Mouse (Mus musculus): Measurements from ENCODE around the gene Reln. TPM values are rescaled to one million over a fixed set of nuclear protein-coding genes. Genes with fewer than 3 reads are reported as not detected.

Reln gene
- polyA plus RNA-seq, 1 experiment from 2014 or later = 2.4 TPM

DNA sequence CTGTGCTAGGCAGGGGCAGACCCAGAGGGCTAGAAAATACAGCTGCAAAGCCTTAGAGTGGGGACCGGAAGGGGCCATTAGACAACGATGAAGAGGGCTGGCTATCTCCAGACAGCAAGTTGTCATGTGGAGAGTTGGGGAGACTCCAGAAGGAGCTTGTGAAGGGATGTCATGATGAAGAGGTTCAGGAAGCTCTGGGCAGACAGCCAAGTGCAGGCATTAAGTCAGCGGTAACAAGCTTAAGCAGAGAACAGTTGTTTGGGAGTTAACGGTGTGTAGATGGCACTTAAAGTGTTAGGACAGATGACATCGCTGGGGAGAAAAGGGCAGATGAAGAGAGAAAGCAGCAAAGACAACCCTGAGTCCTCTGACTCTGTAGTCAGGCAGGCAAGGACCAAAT lies 13.7 kb downstream of the Reln start:
- DNase-seq (ENCODE audit: low spot score) (no peak), ATAC-seq (no peak)
- no peaks in the 10 kb centered on the region for H3K4me1 ChIP-seq (ENCODE audit: insufficient read depth, low read depth, low read length)
- H3K4me2 ChIP-seq (replicated peaks; ENCODE audit: low read depth, low read length) = no peak overlapping the region
- H3K27ac ChIP-seq (ENCODE audit: low read length) = no peak overlapping the region
- no peak overlapping the region for H3K9ac ChIP-seq (replicated peaks; ENCODE audit: low read depth)
- WGBS = 37% methylated on average over 5 of the region's 5 CpGs
- TF ChIP-seq EP300 (IDR thresholded peaks at IDR 0.05) (no peak), CTCF (IDR thresholded peaks at IDR 0.05) (no peak)
- no peaks in the 10 kb centered on the region for H3K9me3 ChIP-seq (ENCODE audit: low read length)
- H3K4me3 ChIP-seq (ENCODE audit: low read depth, low read length) = no peak overlapping the region
- no peaks in the 10 kb centered on the region for H3K27me3 ChIP-seq (replicated peaks; ENCODE audit: insufficient read depth, low read length)
- no peaks in the 10 kb centered on the region for H3K36me3 ChIP-seq (ENCODE audit: insufficient read depth, low read length)

DNA sequence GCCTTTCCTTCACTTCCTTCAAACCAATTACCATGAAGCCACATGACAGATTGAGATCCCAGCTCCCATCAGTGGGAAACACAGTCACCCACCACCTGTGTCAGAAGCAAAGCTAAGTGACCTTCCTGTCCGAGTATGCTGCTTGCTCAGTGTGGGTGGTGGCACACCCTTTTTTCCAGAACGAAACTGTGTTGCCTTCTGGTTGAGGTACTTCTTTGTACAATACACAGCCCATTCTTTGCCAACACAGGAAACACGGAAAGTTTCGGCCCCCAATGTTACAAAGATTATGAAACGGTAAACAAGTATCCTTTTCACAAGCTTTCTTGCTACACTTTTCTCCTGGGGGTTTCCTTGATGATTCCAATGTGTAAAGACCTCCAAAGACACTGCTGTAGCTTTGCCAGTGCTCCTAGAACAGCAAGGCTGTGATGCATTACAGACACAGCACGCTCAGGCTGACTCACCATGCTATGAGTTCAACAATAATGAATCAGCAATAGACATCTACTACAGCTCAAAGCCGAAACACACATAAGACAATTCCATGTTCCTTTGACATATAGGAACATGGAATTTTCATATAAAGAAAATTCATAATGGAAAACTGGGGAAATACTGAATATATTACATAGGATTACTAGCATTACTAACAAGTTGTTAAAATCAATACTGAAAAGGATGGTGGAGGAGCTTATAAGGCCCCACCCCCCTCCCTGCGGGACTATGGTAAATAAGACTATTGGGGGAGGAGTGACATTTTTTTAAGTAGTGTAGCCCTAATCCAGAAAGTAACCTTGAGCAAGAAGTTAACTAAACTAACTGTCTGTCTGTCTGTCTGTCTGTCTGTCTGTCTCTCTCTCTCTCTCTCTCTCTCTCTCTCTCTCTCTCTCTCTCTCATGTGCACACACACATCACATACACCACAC lies 15.8 kb downstream of the Reln start:
- no peak overlapping the region for H3K27ac ChIP-seq (ENCODE audit: low read length)
- H3K4me2 ChIP-seq (replicated peaks; ENCODE audit: low read depth, low read length) = no peak overlapping the region
- no peaks in the 10 kb centered on the region for H3K27me3 ChIP-seq (replicated peaks; ENCODE audit: insufficient read depth, low read length)
- no peak for ATAC-seq
- no peak overlapping the region for H3K9ac ChIP-seq (replicated peaks; ENCODE audit: low read depth)
- H3K36me3 ChIP-seq (ENCODE audit: insufficient read depth, low read length) = no peaks in the 10 kb centered on the region
- TF ChIP-seq EP300 (IDR thresholded peaks at IDR 0.05) (no peak), CTCF (IDR thresholded peaks at IDR 0.05) (no peak)
- WGBS = 70% methylated on average over 8 of the region's 8 CpGs
- no peak for DNase-seq (ENCODE audit: low spot score)
- H3K4me1 ChIP-seq (ENCODE audit: insufficient read depth, low read depth, low read length) = no peaks in the 10 kb centered on the region
- H3K4me3 ChIP-seq (ENCODE audit: low read depth, low read length) = no peak overlapping the region
- H3K9me3 ChIP-seq (ENCODE audit: low read length) = no peaks in the 10 kb centered on the region

DNA sequence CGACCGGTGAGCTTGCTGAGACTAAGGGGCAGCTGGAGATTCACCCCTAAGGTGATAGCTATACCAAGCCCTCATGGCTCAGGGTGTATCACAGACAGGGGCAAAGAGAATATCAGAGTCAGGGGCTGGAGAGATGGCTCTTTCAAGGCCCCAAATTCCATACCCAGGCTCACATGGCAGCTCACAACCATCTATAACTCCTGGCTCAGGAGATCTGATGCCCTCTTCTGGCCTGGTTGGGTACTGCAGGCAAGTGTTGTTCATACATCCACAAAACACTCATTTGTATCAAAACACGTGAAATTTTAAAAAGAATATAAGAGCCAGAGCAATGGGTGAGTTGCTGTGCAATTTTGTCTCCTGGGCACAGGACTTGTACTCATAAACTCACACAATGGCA lies 17.3 kb downstream of the Reln start:
- TF ChIP-seq EP300 (IDR thresholded peaks at IDR 0.05) (no peak), CTCF (IDR thresholded peaks at IDR 0.05) (peak; percentile 71)
- 82% methylated on average over 3 of the region's 3 CpGs for WGBS
- Histone ChIP-seq H3K36me3 (ENCODE audit: insufficient read depth, low read length) (no peaks in the 10 kb centered on the region), H3K4me3 (ENCODE audit: low read depth, low read length) (no peak overlapping the region), H3K4me2 (replicated peaks; ENCODE audit: low read depth, low read length) (no peak overlapping the region), H3K27me3 (replicated peaks; ENCODE audit: insufficient read depth, low read length) (no peaks in the 10 kb centered on the region), H3K9ac (replicated peaks; ENCODE audit: low read depth) (no peak overlapping the region), H3K27ac (ENCODE audit: low read length) (no peak overlapping the region), H3K4me1 (ENCODE audit: insufficient read depth, low read depth, low read length) (no peaks in the 10 kb centered on the region), H3K9me3 (ENCODE audit: low read length) (no peaks in the 10 kb centered on the region)
- ATAC-seq (no peak), DNase-seq (ENCODE audit: low spot score) (no peak)

DNA sequence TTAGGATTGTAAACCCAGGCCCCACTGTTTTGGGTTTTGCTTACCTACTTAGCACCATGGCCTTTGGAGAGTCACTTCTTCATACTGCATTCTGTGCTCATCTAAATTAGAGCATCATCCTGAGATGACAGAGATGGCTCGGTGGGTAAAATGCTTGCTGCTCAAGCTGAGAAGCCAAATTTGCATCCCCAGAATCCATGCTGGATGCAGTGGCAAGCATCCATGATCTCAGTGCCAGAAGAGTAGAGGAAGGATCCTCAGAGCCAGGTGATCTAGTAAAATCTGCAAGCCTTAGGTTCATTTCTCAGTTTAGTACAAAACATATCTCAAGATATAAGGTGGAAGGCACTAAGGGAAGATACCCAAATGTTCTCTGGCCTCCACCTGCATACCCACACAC lies 20.7 kb downstream of the Reln start:
- Histone ChIP-seq H3K4me2 (replicated peaks; ENCODE audit: low read depth, low read length) (no peak overlapping the region), H3K4me3 (ENCODE audit: low read depth, low read length) (no peak overlapping the region), H3K4me1 (ENCODE audit: insufficient read depth, low read depth, low read length) (no peaks in the 10 kb centered on the region), H3K27ac (ENCODE audit: low read length) (no peak overlapping the region), H3K9me3 (ENCODE audit: low read length) (no peaks in the 10 kb centered on the region), H3K27me3 (replicated peaks; ENCODE audit: insufficient read depth, low read length) (no peaks in the 10 kb centered on the region), H3K9ac (replicated peaks; ENCODE audit: low read depth) (no peak overlapping the region), H3K36me3 (ENCODE audit: insufficient read depth, low read length) (no peaks in the 10 kb centered on the region)
- WGBS = 74% methylated on average over 1 of the region's 1 CpGs
- ATAC-seq (no peak), DNase-seq (ENCODE audit: low spot score) (no peak)
- TF ChIP-seq CTCF (IDR thresholded peaks at IDR 0.05) (no peak), EP300 (IDR thresholded peaks at IDR 0.05) (no peak)

DNA sequence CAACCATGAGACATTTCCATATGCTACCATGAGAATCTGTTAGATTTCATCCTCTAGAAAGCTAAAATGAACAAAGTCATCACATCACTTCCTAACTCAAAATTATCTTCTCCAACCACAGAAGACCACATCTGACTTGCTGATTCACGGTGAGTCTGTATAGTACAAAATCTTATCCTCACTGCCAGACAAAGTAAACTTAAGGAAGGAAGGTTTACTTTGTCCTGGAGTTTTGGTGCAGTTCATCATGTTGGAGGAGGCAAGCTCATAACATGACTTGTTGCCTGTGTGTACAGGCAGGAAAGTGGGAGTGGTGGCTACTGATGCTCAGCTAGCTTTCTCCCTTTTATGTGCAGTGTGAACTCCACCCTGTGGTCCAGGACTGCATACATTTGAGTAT lies 26.7 kb downstream of the Reln start:
- no peaks in the 10 kb centered on the region for H3K36me3 ChIP-seq (ENCODE audit: insufficient read depth, low read length)
- H3K4me2 ChIP-seq (replicated peaks; ENCODE audit: low read depth, low read length) = no peak overlapping the region
- no peaks in the 10 kb centered on the region for H3K4me1 ChIP-seq (ENCODE audit: insufficient read depth, low read depth, low read length)
- DNase-seq (ENCODE audit: low spot score) (no peak), ATAC-seq (no peak)
- no peak overlapping the region for H3K9ac ChIP-seq (replicated peaks; ENCODE audit: low read depth)
- no peak overlapping the region for H3K27ac ChIP-seq (ENCODE audit: low read length)
- 84% methylated on average over 1 of the region's 1 CpGs for whole genome bisulfite sequencing
- H3K9me3 ChIP-seq (ENCODE audit: low read length) = no peaks in the 10 kb centered on the region
- no peak overlapping the region for H3K4me3 ChIP-seq (ENCODE audit: low read depth, low read length)
- H3K27me3 ChIP-seq (replicated peaks; ENCODE audit: insufficient read depth, low read length) = no peaks in the 10 kb centered on the region
- TF ChIP-seq EP300 (IDR thresholded peaks at IDR 0.05) = no peak
- no peak for TF ChIP-seq CTCF (IDR thresholded peaks at IDR 0.05)

DNA sequence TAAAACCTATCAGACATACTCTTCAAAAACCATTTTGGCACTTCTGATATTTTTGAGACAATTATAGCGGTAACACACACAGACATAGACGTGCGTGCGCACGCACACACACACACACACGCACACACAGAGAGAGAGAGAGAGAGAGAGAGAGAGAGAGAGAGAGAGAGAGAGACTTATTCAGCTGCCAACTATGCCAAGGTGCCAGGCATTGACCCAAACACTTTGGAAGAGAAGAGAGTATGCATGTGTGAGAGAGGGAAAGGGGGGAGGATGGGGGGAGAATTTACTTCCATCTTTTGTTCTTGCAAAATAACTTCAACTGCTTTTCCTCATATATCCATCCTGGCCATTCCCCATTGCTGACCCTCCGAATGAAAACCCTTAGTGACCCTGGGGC lies 28.0 kb downstream of the Reln start:
- Histone ChIP-seq H3K9me3 (ENCODE audit: low read length) (no peaks in the 10 kb centered on the region), H3K27me3 (replicated peaks; ENCODE audit: insufficient read depth, low read length) (no peaks in the 10 kb centered on the region), H3K4me1 (ENCODE audit: insufficient read depth, low read depth, low read length) (no peaks in the 10 kb centered on the region), H3K36me3 (ENCODE audit: insufficient read depth, low read length) (no peaks in the 10 kb centered on the region), H3K9ac (replicated peaks; ENCODE audit: low read depth) (no peak overlapping the region), H3K4me3 (ENCODE audit: low read depth, low read length) (no peak overlapping the region), H3K4me2 (replicated peaks; ENCODE audit: low read depth, low read length) (no peak overlapping the region), H3K27ac (ENCODE audit: low read length) (no peak overlapping the region)
- TF ChIP-seq CTCF (IDR thresholded peaks at IDR 0.05) = no peak
- no peak for TF ChIP-seq EP300 (IDR thresholded peaks at IDR 0.05)
- 95% methylated on average over 7 of the region's 7 CpGs for WGBS
- DNase-seq (ENCODE audit: low spot score) (no peak), ATAC-seq (no peak)
